Mouse (Mus musculus) neural tube, embryonic 15.5 days (tissue): Measurements from ENCODE around the gene Eif4e3. TPM values are rescaled to one million over a fixed set of nuclear protein-coding genes. Genes with fewer than 3 reads are reported as not detected.

Experiments
- ATAC-seq: fragments of 200-750 bp; cut with Nextera tagmentation; 2 replicates; pipeline ENCODE4 v1.8.0; 2017; ENCODE audit warnings: mild to moderate bottlenecking, moderate TSS enrichment, moderate library complexity; ENCODE audit not compliant: low FRiP score
- H3K27ac ChIP-seq: fragments of 300-500 bp; sonication (generic); replicated peaks from 2 replicates; pipeline ENCODE4 v1.5.1; 2015; ENCODE audit warnings: mild to moderate bottlenecking, inconsistent platforms
- H3K27me3 ChIP-seq: fragments of 300-500 bp; sonication (generic); replicated peaks from 2 replicates; pipeline ENCODE4 v1.6.1; 2015; ENCODE audit warnings: inconsistent platforms
- H3K36me3 ChIP-seq: fragments of 300-500 bp; sonication (generic); 2 replicates; pipeline ENCODE4 v1.6.1; 2015; ENCODE audit warnings: inconsistent platforms
- H3K4me1 ChIP-seq: fragments of 300-500 bp; sonication (generic); 2 replicates; pipeline ENCODE4 v1.6.1; 2015; ENCODE audit warnings: inconsistent platforms
- H3K4me2 ChIP-seq: fragments of 300-500 bp; sonication (generic); 2 replicates; pipeline ENCODE4 v1.6.1; 2015; ENCODE audit warnings: inconsistent platforms, mild to moderate bottlenecking, moderate library complexity
- H3K4me3 ChIP-seq: fragments of 300-500 bp; sonication (generic); replicated peaks from 2 replicates; pipeline ENCODE4 v1.5.1; 2015; ENCODE audit warnings: mild to moderate bottlenecking, inconsistent platforms
- H3K9ac ChIP-seq: fragments of 300-500 bp; sonication (generic); replicated peaks from 2 replicates; pipeline ENCODE4 v1.6.1; 2015; ENCODE audit warnings: mild to moderate bottlenecking, inconsistent platforms
- H3K9me3 ChIP-seq: fragments of 300-500 bp; sonication (generic); replicated peaks from 2 replicates; pipeline ENCODE4 v1.6.1; 2016; ENCODE audit warnings: inconsistent platforms
- WGBS: fragments of 180-500 bp; shearing (Covaris S2); methylation state at CpG from one replicate; pipeline ENCODE4 v1.1.7; 2015; ENCODE audit warnings: mixed read lengths; 5-methylcytosine and 5-hydroxymethylcytosine counted together
- polyA plus RNA-seq: library from polyadenylated mRNA; unstranded; fragments of >200 nt; fragmentation: Nextera tagmentation; extraction: Ambion mirVana; gene quantifications from 2 replicates; pipeline ENCODE4 v1.2.1, GENCODE M21; 2015

Eif4e3 gene
- polyA plus RNA-seq, 1 experiment from 2014 or later: 7.0 TPM

DNA sequence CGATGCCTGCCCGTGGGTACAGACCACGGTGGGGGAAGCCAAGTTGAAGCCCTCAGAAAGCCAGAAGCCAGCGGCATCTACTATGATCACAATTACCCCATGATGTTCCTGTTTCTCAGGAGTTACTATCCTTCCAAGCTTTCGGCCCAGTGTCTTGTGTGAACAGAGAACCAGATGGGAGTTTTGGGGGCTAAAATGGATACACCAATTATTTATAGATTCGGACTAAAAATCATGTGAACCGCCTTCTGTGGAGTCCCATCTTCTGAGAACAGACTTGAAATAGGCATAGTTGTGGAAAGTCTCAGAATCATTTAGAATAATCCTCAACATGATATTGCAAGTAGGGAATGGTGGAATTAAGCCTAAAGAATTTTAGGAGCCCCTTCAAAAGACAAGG lies 64.1 kb downstream of the Eif4e3 start:
- H3K36me3 ChIP-seq: no peaks in the 10 kb centered on the region
- H3K9ac ChIP-seq: no peak overlapping the region
- H3K4me3 ChIP-seq: no peak overlapping the region
- H3K27me3 ChIP-seq: peaks cover 12% of the 10 kb centered on the region; the same call in 1 of the 2 replicates
- WGBS: 91% methylated on average over 7 of the region's 7 CpGs
- H3K27ac ChIP-seq: no peak overlapping the region
- H3K4me1 ChIP-seq: peaks cover 15% of the 10 kb centered on the region
- H3K4me2 ChIP-seq: no peak overlapping the region
- no peak for ATAC-seq
- H3K9me3 ChIP-seq: no peaks in the 10 kb centered on the region

DNA sequence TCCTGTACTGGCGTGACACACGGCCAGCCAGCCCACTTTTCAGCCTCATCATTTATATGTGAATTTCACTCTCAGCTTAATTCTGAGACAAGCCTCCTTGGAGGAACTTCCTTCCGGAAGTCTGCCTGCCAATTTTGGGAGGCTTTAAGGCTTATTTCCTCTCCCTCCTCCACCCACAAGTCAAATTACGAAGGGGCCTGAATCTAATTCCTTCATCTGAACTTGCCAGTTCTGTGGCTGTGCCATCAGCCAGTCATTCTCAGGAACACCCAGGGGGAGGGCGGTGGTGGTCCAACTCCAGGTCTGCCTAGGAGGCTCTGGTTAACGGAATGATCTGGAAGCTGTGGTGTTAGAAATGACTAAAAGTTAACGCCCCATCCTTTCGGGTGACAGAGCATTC lies 65.7 kb downstream of the Eif4e3 start:
- no peak for ATAC-seq
- Histone ChIP-seq H3K36me3 (no peaks in the 10 kb centered on the region), H3K9me3 (no peaks in the 10 kb centered on the region), H3K9ac (no peak overlapping the region), H3K4me3 (no peak overlapping the region), H3K27me3 (peaks cover 12% of the 10 kb centered on the region; the same call in 1 of the 2 replicates), H3K4me2 (no peak overlapping the region), H3K27ac (no peak overlapping the region), H3K4me1 (peaks cover 15% of the 10 kb centered on the region)
- 74% methylated on average over 8 of the region's 8 CpGs for WGBS

DNA sequence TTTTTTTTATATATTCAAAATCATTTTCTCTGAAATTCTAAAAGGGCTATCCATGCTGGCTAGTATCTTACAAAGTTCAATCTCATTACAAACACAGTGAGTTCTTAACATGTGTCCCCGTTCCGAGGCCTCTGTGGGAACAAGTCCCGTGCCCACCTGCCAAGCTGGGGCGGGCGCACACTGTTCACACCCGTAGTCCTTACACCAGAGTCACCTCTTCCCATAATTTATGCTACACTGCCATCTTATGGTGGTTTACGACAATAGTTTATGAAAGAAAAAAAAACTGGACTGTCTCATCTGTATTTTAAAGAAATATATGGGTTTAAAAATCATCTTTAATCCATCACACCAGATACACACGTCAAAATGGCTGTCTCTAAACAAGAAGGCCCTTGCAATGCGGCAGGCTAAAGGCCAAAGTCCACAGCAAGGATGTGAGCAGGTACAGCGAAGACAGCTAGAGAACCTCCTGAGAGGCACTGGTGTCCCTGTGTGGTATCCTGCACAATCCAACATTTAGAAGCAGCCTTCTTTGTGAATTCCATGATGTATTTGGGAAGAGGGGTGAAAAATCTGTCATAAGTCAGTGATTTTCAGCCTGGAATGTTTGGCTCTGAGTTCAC lies 66.3 kb downstream of the Eif4e3 start:
- Histone ChIP-seq H3K4me1 (peaks cover 15% of the 10 kb centered on the region), H3K36me3 (no peaks in the 10 kb centered on the region), H3K27ac (no peak overlapping the region), H3K9me3 (no peaks in the 10 kb centered on the region), H3K9ac (no peak overlapping the region), H3K4me3 (no peak overlapping the region), H3K4me2 (peak overlapping the region; percentile 36; the same call in 1 of the 2 replicates), H3K27me3 (peaks cover 12% of the 10 kb centered on the region; the same call in 1 of the 2 replicates)
- no peak for ATAC-seq
- 29% methylated on average over 10 of the region's 10 CpGs for WGBS

DNA sequence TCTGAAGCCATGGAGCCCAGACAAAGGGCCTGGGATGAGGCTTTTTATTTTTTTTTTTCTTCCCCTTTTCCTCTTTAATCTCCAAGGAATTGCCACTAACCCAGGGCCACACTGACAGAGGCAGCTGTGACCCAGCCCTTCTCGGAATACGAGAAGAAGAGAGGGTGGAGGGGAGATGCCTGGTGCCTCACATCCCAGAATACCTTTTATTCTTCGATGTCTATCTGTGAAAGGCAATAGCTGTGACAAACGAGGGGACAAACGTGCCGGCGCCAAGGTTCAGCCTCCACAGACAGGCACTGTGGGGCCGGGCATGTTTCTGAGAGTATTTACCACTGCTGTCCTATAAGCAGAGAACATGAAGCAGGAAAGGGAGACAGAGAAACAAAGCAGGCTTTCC lies 66.9 kb downstream of the Eif4e3 start:
- 0 out of 2 replicates have a peak overlapping the region, but pooled peaks have one; percentile 48 for H3K27ac ChIP-seq
- no peak; the same call in 1 of the 2 replicates for ATAC-seq

DNA sequence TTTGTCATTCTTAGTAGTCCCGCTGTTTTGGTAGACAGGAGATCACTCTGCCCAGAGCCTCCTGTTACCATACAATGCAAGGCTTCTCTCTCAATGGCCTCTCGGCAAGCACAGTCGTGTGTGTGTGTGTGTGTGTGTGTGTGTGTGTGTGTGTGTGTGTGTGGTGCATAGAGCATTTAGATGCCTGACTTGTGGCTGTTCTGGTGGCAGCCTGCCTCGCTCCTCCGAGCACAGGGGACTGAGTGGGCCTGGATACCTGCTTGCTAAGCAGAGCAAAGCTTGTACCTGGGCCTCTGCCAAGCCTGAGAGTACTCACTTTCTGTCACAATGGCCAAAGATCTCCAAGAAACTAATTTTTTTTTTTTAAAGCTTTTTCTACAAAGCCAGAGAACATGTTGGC lies 67.3 kb downstream of the Eif4e3 start:
- H3K27me3 ChIP-seq: peaks cover 11% of the 10 kb centered on the region; the same call in 1 of the 2 replicates
- no peak overlapping the region for H3K4me3 ChIP-seq
- no peak overlapping the region for H3K9ac ChIP-seq
- 25% methylated on average over 5 of the region's 5 CpGs for WGBS
- peak; percentile 70; the same call in 1 of the 2 replicates for ATAC-seq
- H3K4me1 ChIP-seq: peaks cover 15% of the 10 kb centered on the region
- H3K27ac ChIP-seq: peak overlapping the region; percentile 48; the same call in 1 of the 2 replicates
- no peaks in the 10 kb centered on the region for H3K36me3 ChIP-seq
- no peak overlapping the region; the same call in 1 of the 2 replicates for H3K4me2 ChIP-seq
- H3K9me3 ChIP-seq: no peaks in the 10 kb centered on the region

More for the DNA sequence above, 66.9 kb downstream of the Eif4e3 start:
- H3K9me3 ChIP-seq: no peaks in the 10 kb centered on the region
- peaks cover 12% of the 10 kb centered on the region; the same call in 1 of the 2 replicates for H3K27me3 ChIP-seq
- peaks cover 15% of the 10 kb centered on the region for H3K4me1 ChIP-seq
- peak overlapping the region; percentile 30 for H3K4me2 ChIP-seq
- H3K9ac ChIP-seq: no peak overlapping the region
- WGBS: 4% methylated on average over 8 of the region's 8 CpGs
- H3K4me3 ChIP-seq: no peak overlapping the region
- no peaks in the 10 kb centered on the region for H3K36me3 ChIP-seq

DNA sequence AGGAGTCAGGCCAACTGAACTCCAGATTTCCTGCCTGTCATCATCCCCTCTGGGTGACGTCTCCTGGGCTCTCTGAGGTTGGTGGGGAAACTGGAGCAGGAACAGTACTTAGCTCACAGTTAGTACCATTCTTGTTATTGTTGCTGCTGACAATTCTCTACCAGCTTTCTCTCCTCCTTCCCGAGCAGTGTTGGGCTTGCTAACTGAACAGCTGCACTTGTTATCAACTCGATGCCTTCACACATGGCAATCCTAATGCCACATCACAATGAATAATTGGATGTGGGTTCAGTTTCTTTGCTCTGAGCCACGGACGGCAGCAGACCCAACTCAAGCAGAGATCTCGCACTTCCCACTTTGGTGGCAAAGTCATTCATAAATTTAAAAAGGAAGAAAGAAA lies 89.5 kb downstream of the Eif4e3 start:
- no peak overlapping the region for H3K9ac ChIP-seq
- H3K9me3 ChIP-seq: no peaks in the 10 kb centered on the region
- no peaks in the 10 kb centered on the region for H3K4me1 ChIP-seq
- H3K4me2 ChIP-seq: no peak overlapping the region
- WGBS: 64% methylated on average over 6 of the region's 6 CpGs
- H3K4me3 ChIP-seq: no peak overlapping the region
- no peaks in the 10 kb centered on the region for H3K27me3 ChIP-seq
- ATAC-seq: no peak
- H3K36me3 ChIP-seq: no peaks in the 10 kb centered on the region
- H3K27ac ChIP-seq: no peak overlapping the region

DNA sequence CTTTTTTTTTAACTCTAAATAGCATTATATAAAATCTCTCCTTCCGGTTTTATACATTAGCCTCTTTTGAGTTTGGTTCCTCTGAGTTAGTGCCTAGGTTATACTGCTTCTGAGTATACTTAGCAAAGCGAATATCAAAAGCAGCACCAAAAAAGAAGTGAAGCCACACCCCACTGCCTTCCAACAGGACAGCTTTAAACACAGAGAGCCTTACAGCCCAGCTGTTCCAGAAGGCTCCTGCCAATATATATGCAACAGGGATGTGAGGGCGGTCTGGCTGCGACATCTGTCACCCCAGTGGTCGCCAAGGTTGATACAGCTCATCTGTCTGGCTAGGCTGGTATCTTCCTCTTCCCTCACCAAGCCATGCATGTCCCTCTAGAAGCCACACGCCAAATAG lies 90.9 kb downstream of the Eif4e3 start:
- no peak for ATAC-seq
- Histone ChIP-seq H3K36me3 (no peaks in the 10 kb centered on the region), H3K9ac (no peak overlapping the region), H3K4me3 (no peak overlapping the region), H3K9me3 (no peaks in the 10 kb centered on the region), H3K4me1 (no peaks in the 10 kb centered on the region), H3K27ac (no peak overlapping the region), H3K27me3 (no peaks in the 10 kb centered on the region), H3K4me2 (no peak overlapping the region)
- WGBS: 83% methylated on average over 6 of the region's 6 CpGs

Other genes with a start within 250 kb of the Eif4e3 start
- gene Foxp1, start 144.1 kb downstream of the Eif4e3 start, polyA plus RNA-seq: 51.0 and 63.9 TPM in 2 replicates
- gene Gm20696, start within 50 bp of the Eif4e3 start, polyA plus RNA-seq: 2.3 and 2.7 TPM in 2 replicates
- 15.8 and 20.7 TPM in 2 replicates for gene Gpr27, start 25.9 kb upstream of the Eif4e3 start, polyA plus RNA-seq
- 0.17 and 0.31 TPM in 2 replicates for gene Prok2, start 59.6 kb upstream of the Eif4e3 start, polyA plus RNA-seq